Mouse (Mus musculus) adrenal gland, adult 18-20 months (tissue): ENCODE results near the gene Stk39. TPM values are rescaled to one million over a fixed set of nuclear protein-coding genes. Genes with fewer than 3 reads are reported as not detected.

Source experiments
- DNase-seq, 2 experiments: peaks; one replicate each; pipeline ENCODE4 v3.0.0; 2021 to 2022; ENCODE audit warnings: low spot score in 2 of 2
- total RNA-seq, 2 experiments: library from RNA; stranded (reverse); gene quantifications; 1 replicate in 1 of 2; 2 replicates in 1 of 2; pipeline ENCODE4 v1.2.3; 2021

Gene Stk39
- total RNA-seq, 2 experiments from 2014 or later = 48.1 to 55.6 TPM

- DNase-seq = no peak
Measured at GRCm38 (mm10) chr2:68426977-68427577, 45.0 kb downstream of the Stk39 start.

- no peak for DNase-seq
Measured at GRCm38 (mm10) chr2:68426074-68426473, 46.0 kb downstream of the Stk39 start.

GRCm38 (mm10) chr2:68421002-68421401 is 51.1 kb downstream of the Stk39 start:
- no peak for DNase-seq

- no peak for DNase-seq
Measured at GRCm38 (mm10) chr2:68420223-68420622, 51.8 kb downstream of the Stk39 start.

GRCm38 (mm10) chr2:68419746-68420145 is 52.3 kb downstream of the Stk39 start:
- DNase-seq = no peak

DNA sequence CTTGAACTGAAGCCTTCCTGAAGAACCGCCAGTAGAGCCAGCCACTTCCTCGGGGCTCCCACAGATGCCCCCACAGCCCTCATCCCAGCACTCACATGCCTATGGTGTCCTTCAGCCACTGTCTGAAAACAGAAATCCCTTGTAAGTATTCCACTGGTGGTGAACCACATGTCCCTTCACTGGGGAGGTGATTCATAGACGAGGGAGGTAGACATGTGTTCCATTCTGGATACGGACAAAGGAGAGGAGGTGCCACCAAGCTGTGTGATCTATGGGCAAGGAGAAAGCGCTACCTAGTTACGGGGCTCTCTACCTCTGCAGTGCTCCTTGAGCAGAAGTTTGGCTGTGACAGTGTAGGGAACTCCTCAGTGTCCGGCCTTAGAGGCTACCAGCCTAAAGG is 52.9 kb downstream of the Stk39 start:
- no peak for DNase-seq

- no peak for DNase-seq
Measured at GRCm38 (mm10) chr2:68417081-68417480, 55.0 kb downstream of the Stk39 start.

DNA sequence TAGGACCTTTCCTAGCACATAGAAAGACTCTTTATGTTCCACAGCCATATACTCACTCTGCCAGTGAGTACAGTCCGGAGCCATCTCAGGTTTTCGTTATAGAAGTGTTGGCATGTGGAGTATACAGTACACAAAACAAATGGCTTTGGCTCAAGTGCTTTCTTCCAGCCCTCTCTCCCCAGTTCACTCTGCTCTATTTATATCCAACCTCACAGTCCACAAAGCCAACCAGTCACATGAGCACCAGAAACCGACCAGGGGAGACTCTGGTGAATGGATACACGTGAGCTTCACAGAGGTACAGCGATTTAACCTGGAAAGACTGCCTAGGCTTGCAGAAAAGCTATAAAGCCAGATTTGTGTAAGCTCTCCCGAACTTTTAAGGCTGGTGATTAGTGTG is 56.4 kb downstream of the Stk39 start:
- DNase-seq = no peak

GRCm38 (mm10) chr2:68412149-68412548 is 59.9 kb downstream of the Stk39 start:
- DNase-seq = no peak

DNA sequence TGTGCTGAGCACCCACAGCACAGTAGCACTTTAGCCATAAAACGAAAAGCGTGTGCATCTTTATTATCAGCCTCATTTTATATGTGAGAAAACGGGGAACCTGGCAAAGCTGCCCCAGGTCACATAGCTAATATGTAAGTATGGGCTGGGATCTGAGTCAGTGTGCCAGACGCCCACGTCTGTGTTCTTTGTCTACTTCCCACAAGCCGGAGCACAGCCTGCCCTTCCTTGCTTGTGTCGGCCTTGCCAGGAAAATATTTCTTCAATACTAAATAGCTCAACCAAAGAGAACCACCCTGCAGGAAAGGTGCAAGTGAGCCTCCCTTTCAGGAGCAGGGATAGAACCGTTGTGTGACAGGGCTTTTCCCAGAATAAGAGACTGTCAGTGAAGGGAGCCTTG is 60.9 kb downstream of the Stk39 start:
- no peak for DNase-seq

- DNase-seq = no peak
Measured at GRCm38 (mm10) chr2:68409640-68410215, 62.3 kb downstream of the Stk39 start.

GRCm38 (mm10) chr2:68408271-68408980 is 63.6 kb downstream of the Stk39 start:
- no peak for DNase-seq

- no peak for DNase-seq
Measured at GRCm38 (mm10) chr2:68407179-68407950, 64.7 kb downstream of the Stk39 start.

- no peak for DNase-seq
Measured at GRCm38 (mm10) chr2:68406571-68407074, 65.4 kb downstream of the Stk39 start.

GRCm38 (mm10) chr2:68405163-68405715 is 66.8 kb downstream of the Stk39 start:
- no peak for DNase-seq

DNA sequence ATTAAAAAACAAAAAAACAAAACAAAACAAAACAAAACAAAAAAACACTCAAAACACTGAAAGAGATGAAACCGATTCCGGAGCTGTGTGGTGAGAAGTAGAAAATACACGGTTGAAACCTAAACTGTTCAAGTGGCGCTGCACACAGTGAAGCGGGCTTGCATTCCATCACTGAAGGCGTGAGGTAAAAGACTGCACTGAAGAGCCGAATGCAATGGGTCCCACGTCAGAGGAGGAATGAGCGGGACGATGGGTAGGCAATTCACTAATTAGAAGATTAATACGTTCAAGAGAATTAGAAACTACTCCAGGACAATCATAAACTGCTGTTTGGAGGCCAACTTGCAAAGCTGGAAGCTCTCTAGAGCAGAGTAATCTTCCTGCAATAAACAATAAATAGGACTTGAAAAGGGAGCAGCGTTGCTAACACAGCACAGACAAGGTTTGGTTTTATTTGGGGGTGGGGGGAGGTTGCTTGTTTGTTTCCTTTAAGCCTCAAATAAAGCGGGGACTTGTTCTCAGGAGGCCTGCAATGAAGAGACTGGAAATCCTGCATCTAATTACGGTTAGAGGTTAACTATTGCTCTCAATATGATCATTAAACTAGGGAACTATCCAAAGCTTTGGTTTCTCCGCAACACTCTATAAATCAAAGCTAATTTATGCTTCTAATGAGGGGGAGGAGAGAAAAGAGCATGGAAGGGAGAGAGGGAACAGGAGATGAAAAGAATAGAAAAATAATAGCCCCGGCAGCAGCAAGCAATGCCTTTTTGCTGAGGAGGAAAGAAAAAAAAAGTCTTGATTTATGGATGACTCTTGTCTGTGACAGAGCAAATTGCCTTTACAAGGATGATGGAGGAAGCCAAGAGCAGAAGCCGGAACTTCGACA is 67.5 kb downstream of the Stk39 start:
- DNase-seq = no peak

GRCm38 (mm10) chr2:68393611-68394549 is 78.2 kb downstream of the Stk39 start:
- DNase-seq = no peak

DNA sequence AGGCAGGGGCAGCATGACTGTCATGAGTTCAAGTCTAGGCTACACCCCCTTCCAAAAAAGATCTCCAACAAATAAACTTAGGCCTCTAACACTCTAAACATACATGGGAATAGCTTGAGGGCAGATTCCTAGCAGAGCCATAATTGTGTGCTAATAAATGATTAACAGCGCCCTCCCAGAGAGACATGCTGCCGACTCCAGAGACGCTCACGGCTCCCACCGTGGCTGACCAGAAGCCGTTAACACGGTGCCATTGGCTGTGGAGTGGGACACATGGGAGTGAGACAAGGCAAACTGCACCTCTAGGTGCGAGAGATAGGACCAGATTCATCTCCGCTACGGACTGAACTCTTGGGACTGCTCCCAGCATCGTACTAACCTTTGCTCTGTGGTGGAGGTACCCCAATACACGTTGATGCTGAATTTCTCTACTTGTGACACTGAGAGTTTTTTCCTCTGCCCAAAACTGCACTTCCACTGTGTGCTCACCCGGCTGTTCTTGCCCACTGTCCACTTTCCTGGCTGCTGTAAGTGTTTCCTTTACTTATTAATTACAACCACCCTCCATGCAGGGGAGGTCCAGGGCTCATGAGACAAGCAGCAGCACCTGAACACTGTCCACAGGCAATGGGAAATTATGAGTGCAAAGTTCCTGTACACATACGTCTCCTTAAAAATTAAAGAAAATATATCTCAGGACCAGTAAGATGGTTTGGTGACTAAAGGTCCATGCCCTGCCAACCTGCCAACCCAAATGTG is 84.1 kb downstream of the Stk39 start:
- DNase-seq = no peak
